Mouse (Mus musculus): ENCODE results near the gene Sirt6. TPM values are rescaled to one million over a fixed set of nuclear protein-coding genes. Genes with fewer than 3 reads are reported as not detected.

The Sirt6 gene
- polyA plus RNA-seq, 1 experiment from 2014 or later, result 39.9 TPM

- WGBS, result 35% methylated on average over 10 of the region's 10 CpGs
- peak overlapping the region; percentile 33 for H3K27ac ChIP-seq (ENCODE audit: low read depth, low read length)
- H3K4me2 ChIP-seq (replicated peaks; ENCODE audit: low read depth, low read length), result no peak overlapping the region
Observed at GRCm38 (mm10) chr10:81600096-81600495, 27.5 kb downstream of the Sirt6 start.

GRCm38 (mm10) chr10:81599630-81600029 lies 28.0 kb downstream of the Sirt6 start:
- Histone ChIP-seq H3K27me3 (ENCODE audit: control insufficient read depth, insufficient read depth, low read length) (no peaks in the 10 kb centered on the region), H3K9ac (ENCODE audit: low read depth, low read length) (no peak overlapping the region), H3K9me3 (ENCODE audit: control insufficient read depth, low read length) (no peaks in the 10 kb centered on the region), H3K36me3 (ENCODE audit: control insufficient read depth, insufficient read depth, low read length) (no peaks in the 10 kb centered on the region), H3K4me1 (ENCODE audit: control insufficient read depth, insufficient read depth, low read length) (peaks cover 73% of the 10 kb centered on the region), H3K27ac (ENCODE audit: low read depth, low read length) (peak overlapping the region; percentile 33; the same call in 1 of the 2 replicates), H3K4me3 (ENCODE audit: low read length) (no peak overlapping the region), H3K4me2 (replicated peaks; ENCODE audit: low read depth, low read length) (no peak overlapping the region)
- no peak for ATAC-seq (ENCODE audit: low FRiP score, low TSS enrichment)
- WGBS, result 56% methylated on average over 5 of the region's 5 CpGs

More at GRCm38 (mm10) chr10:81600096-81600495, 27.5 kb downstream of the Sirt6 start:
- no peaks in the 10 kb centered on the region for H3K36me3 ChIP-seq (ENCODE audit: control insufficient read depth, insufficient read depth, low read length)
- peaks cover 74% of the 10 kb centered on the region for H3K4me1 ChIP-seq (ENCODE audit: control insufficient read depth, insufficient read depth, low read length)
- H3K9me3 ChIP-seq (ENCODE audit: control insufficient read depth, low read length), result no peaks in the 10 kb centered on the region
- no peak overlapping the region for H3K4me3 ChIP-seq (ENCODE audit: low read length)
- ATAC-seq (ENCODE audit: low FRiP score, low TSS enrichment), result no peak
- H3K9ac ChIP-seq (ENCODE audit: low read depth, low read length), result no peak overlapping the region
- no peaks in the 10 kb centered on the region for H3K27me3 ChIP-seq (ENCODE audit: control insufficient read depth, insufficient read depth, low read length)

- Histone ChIP-seq H3K4me3 (ENCODE audit: low read length) (no peak overlapping the region), H3K4me1 (ENCODE audit: control insufficient read depth, insufficient read depth, low read length) (peaks cover 73% of the 10 kb centered on the region), H3K36me3 (ENCODE audit: control insufficient read depth, insufficient read depth, low read length) (no peaks in the 10 kb centered on the region), H3K9ac (ENCODE audit: low read depth, low read length) (no peak overlapping the region), H3K4me2 (replicated peaks; ENCODE audit: low read depth, low read length) (no peak overlapping the region), H3K27me3 (ENCODE audit: control insufficient read depth, insufficient read depth, low read length) (no peaks in the 10 kb centered on the region; the same call in 1 of the 2 replicates), H3K27ac (ENCODE audit: low read depth, low read length) (no peak overlapping the region), H3K9me3 (ENCODE audit: control insufficient read depth, low read length) (no peaks in the 10 kb centered on the region)
- 34% methylated on average over 6 of the region's 6 CpGs for WGBS
- ATAC-seq (ENCODE audit: low FRiP score, low TSS enrichment), result no peak
Observed at GRCm38 (mm10) chr10:81598871-81599270, 28.7 kb downstream of the Sirt6 start.

- no peak for ATAC-seq (ENCODE audit: low FRiP score, low TSS enrichment)
- peak overlapping the region; percentile 8; the same call in 1 of the 2 replicates for H3K27ac ChIP-seq (ENCODE audit: low read depth, low read length)
- H3K27me3 ChIP-seq (ENCODE audit: control insufficient read depth, insufficient read depth, low read length), result no peaks in the 10 kb centered on the region; the same call in 1 of the 2 replicates
- H3K36me3 ChIP-seq (ENCODE audit: control insufficient read depth, insufficient read depth, low read length), result no peaks in the 10 kb centered on the region
- no peak overlapping the region for H3K4me3 ChIP-seq (ENCODE audit: low read length)
- 37% methylated on average over 3 of the region's 3 CpGs for WGBS
- no peak overlapping the region for H3K4me2 ChIP-seq (replicated peaks; ENCODE audit: low read depth, low read length)
- H3K4me1 ChIP-seq (ENCODE audit: control insufficient read depth, insufficient read depth, low read length), result peaks cover 73% of the 10 kb centered on the region
- no peak overlapping the region for H3K9ac ChIP-seq (ENCODE audit: low read depth, low read length)
- no peaks in the 10 kb centered on the region for H3K9me3 ChIP-seq (ENCODE audit: control insufficient read depth, low read length)
Observed at GRCm38 (mm10) chr10:81598342-81598741, 29.3 kb downstream of the Sirt6 start.

GRCm38 (mm10) chr10:81597137-81597950 lies 30.3 kb downstream of the Sirt6 start:
- WGBS, result 0% methylated on average over 12 of the region's 12 CpGs
- ATAC-seq (ENCODE audit: low FRiP score, low TSS enrichment), result peak; percentile 75
- Histone ChIP-seq H3K4me3 (ENCODE audit: low read length) (peak overlapping the region; percentile 22), H3K9me3 (ENCODE audit: control insufficient read depth, low read length) (no peaks in the 10 kb centered on the region), H3K36me3 (ENCODE audit: control insufficient read depth, insufficient read depth, low read length) (no peaks in the 10 kb centered on the region), H3K27ac (ENCODE audit: low read depth, low read length) (peak overlapping the region; percentile 90), H3K4me2 (replicated peaks; ENCODE audit: low read depth, low read length) (peak overlapping the region; percentile 48), H3K27me3 (ENCODE audit: control insufficient read depth, insufficient read depth, low read length) (no peaks in the 10 kb centered on the region; the same call in 1 of the 2 replicates), H3K9ac (ENCODE audit: low read depth, low read length) (peak overlapping the region; percentile 37), H3K4me1 (ENCODE audit: control insufficient read depth, insufficient read depth, low read length) (peaks cover 68% of the 10 kb centered on the region)

- peak overlapping the region; percentile 48 for H3K4me2 ChIP-seq (replicated peaks; ENCODE audit: low read depth, low read length)
- H3K9me3 ChIP-seq (ENCODE audit: control insufficient read depth, low read length), result no peaks in the 10 kb centered on the region
- ATAC-seq (ENCODE audit: low FRiP score, low TSS enrichment), result no peak
- H3K27me3 ChIP-seq (ENCODE audit: control insufficient read depth, insufficient read depth, low read length), result no peaks in the 10 kb centered on the region; the same call in 1 of the 2 replicates
- no peaks in the 10 kb centered on the region for H3K36me3 ChIP-seq (ENCODE audit: control insufficient read depth, insufficient read depth, low read length)
- H3K4me1 ChIP-seq (ENCODE audit: control insufficient read depth, insufficient read depth, low read length), result peaks cover 63% of the 10 kb centered on the region
- H3K9ac ChIP-seq (ENCODE audit: low read depth, low read length), result peak overlapping the region; percentile 37; the same call in 1 of the 2 replicates
- peak overlapping the region; percentile 22 for H3K4me3 ChIP-seq (ENCODE audit: low read length)
- WGBS, result 2% methylated on average over 10 of the region's 10 CpGs
- H3K27ac ChIP-seq (ENCODE audit: low read depth, low read length), result peak overlapping the region; percentile 90
Observed at GRCm38 (mm10) chr10:81596611-81597010, 31.0 kb downstream of the Sirt6 start.

GRCm38 (mm10) chr10:81595599-81595998 lies 32.0 kb downstream of the Sirt6 start:
- WGBS, result 38% methylated on average over 5 of the region's 5 CpGs
- peaks cover 56% of the 10 kb centered on the region for H3K4me1 ChIP-seq (ENCODE audit: control insufficient read depth, insufficient read depth, low read length)
- H3K36me3 ChIP-seq (ENCODE audit: control insufficient read depth, insufficient read depth, low read length), result no peaks in the 10 kb centered on the region

GRCm38 (mm10) chr10:81593935-81594334 lies 33.7 kb downstream of the Sirt6 start:
- Histone ChIP-seq H3K4me3 (ENCODE audit: low read length) (no peak overlapping the region), H3K9me3 (ENCODE audit: control insufficient read depth, low read length) (no peaks in the 10 kb centered on the region), H3K4me1 (ENCODE audit: control insufficient read depth, insufficient read depth, low read length) (peaks cover 41% of the 10 kb centered on the region), H3K27me3 (ENCODE audit: control insufficient read depth, insufficient read depth, low read length) (no peaks in the 10 kb centered on the region; the same call in 1 of the 2 replicates), H3K4me2 (replicated peaks; ENCODE audit: low read depth, low read length) (no peak overlapping the region), H3K9ac (ENCODE audit: low read depth, low read length) (no peak overlapping the region), H3K27ac (ENCODE audit: low read depth, low read length) (no peak overlapping the region), H3K36me3 (ENCODE audit: control insufficient read depth, insufficient read depth, low read length) (peaks cover 4% of the 10 kb centered on the region)
- no peak for ATAC-seq (ENCODE audit: low FRiP score, low TSS enrichment)
- 75% methylated on average over 18 of the region's 18 CpGs for WGBS

More at GRCm38 (mm10) chr10:81595599-81595998, 32.0 kb downstream of the Sirt6 start:
- Histone ChIP-seq H3K4me3 (ENCODE audit: low read length) (no peak overlapping the region), H3K4me2 (replicated peaks; ENCODE audit: low read depth, low read length) (no peak overlapping the region), H3K9ac (ENCODE audit: low read depth, low read length) (no peak overlapping the region; the same call in 1 of the 2 replicates), H3K27me3 (ENCODE audit: control insufficient read depth, insufficient read depth, low read length) (no peaks in the 10 kb centered on the region; the same call in 1 of the 2 replicates), H3K9me3 (ENCODE audit: control insufficient read depth, low read length) (no peaks in the 10 kb centered on the region), H3K27ac (ENCODE audit: low read depth, low read length) (no peak overlapping the region)
- ATAC-seq (ENCODE audit: low FRiP score, low TSS enrichment), result no peak

GRCm38 (mm10) chr10:81593223-81593622 lies 34.4 kb downstream of the Sirt6 start:
- ATAC-seq (ENCODE audit: low FRiP score, low TSS enrichment), result no peak
- Histone ChIP-seq H3K9ac (ENCODE audit: low read depth, low read length) (no peak overlapping the region), H3K27me3 (ENCODE audit: control insufficient read depth, insufficient read depth, low read length) (no peaks in the 10 kb centered on the region; the same call in 1 of the 2 replicates), H3K27ac (ENCODE audit: low read depth, low read length) (no peak overlapping the region), H3K36me3 (ENCODE audit: control insufficient read depth, insufficient read depth, low read length) (peaks cover 4% of the 10 kb centered on the region), H3K4me3 (ENCODE audit: low read length) (no peak overlapping the region), H3K4me2 (replicated peaks; ENCODE audit: low read depth, low read length) (no peak overlapping the region), H3K4me1 (ENCODE audit: control insufficient read depth, insufficient read depth, low read length) (peaks cover 34% of the 10 kb centered on the region), H3K9me3 (ENCODE audit: control insufficient read depth, low read length) (no peaks in the 10 kb centered on the region)
- 75% methylated on average over 4 of the region's 4 CpGs for WGBS
